Mouse (Mus musculus) limb, embryonic 12.5 days (tissue): ENCODE measurements around the gene Psme3. TPM values are rescaled to one million over a fixed set of nuclear protein-coding genes. Genes with fewer than 3 reads are reported as not detected.

Experiments
- ATAC-seq: fragments of 200-750 bp; cut with Nextera tagmentation; 2 replicates; pipeline ENCODE4 v1.8.0; 2017; ENCODE audit warnings: low read depth, moderate TSS enrichment; ENCODE audit not compliant: insufficient number of reproducible peaks, insufficient read depth, low FRiP score, low TSS enrichment
- H3K27ac ChIP-seq: fragments of 300-500 bp; sonication (generic); 2 replicates; pipeline ENCODE4 v1.5.1; 2016; ENCODE audit warnings: mild to moderate bottlenecking, moderate library complexity
- H3K27me3 ChIP-seq: fragments of 300-500 bp; sonication (generic); 2 replicates; pipeline ENCODE4 v1.6.1; 2016; ENCODE audit warnings: mild to moderate bottlenecking, moderate library complexity
- H3K36me3 ChIP-seq: fragments of 300-500 bp; sonication (generic); 2 replicates; pipeline ENCODE4 v1.6.1; 2016; ENCODE audit warnings: mild to moderate bottlenecking, moderate library complexity
- H3K4me1 ChIP-seq: fragments of 300-500 bp; sonication (generic); replicated peaks from 2 replicates; pipeline ENCODE4 v1.6.1; 2016
- H3K4me2 ChIP-seq: fragments of 300-500 bp; sonication (generic); 2 replicates; pipeline ENCODE4 v1.6.1; 2016; ENCODE audit warnings: mild to moderate bottlenecking, moderate library complexity
- H3K4me3 ChIP-seq: fragments of 300-500 bp; sonication (generic); replicated peaks from 2 replicates; pipeline ENCODE4 v1.5.1; 2016; ENCODE audit warnings: mild to moderate bottlenecking
- H3K9ac ChIP-seq: fragments of 300-500 bp; sonication (generic); replicated peaks from 2 replicates; pipeline ENCODE4 v1.6.1; 2016; ENCODE audit warnings: mild to moderate bottlenecking, moderate library complexity
- H3K9me3 ChIP-seq: fragments of 300-500 bp; sonication (generic); 2 replicates; pipeline ENCODE4 v1.6.1; 2016; ENCODE audit warnings: mild to moderate bottlenecking, moderate library complexity
- WGBS: fragments of 180-500 bp; shearing (Covaris S2); methylation state at CpG from one replicate; pipeline ENCODE4 v1.1.7; 2016; 5-methylcytosine and 5-hydroxymethylcytosine counted together
- microRNA-seq: library from miRNA; unstranded; fragments of <30 nt; microRNA quantifications from one replicate; pipeline ENCODE4, GENCODE M21; 2017
- polyA plus RNA-seq: library from polyadenylated mRNA; unstranded; fragments of >200 nt; fragmentation: Nextera tagmentation; extraction: Ambion mirVana; gene quantifications from 2 replicates; pipeline ENCODE4 v1.2.1, GENCODE M21; 2016

Gene Psme3
- polyA plus RNA-seq, 1 experiment from 2014 or later: 154 TPM

- Histone ChIP-seq H3K4me1 (peaks cover 5% of the 10 kb centered on the region; the same call in 1 of the 2 replicates), H3K9me3 (0 out of 2 replicates have a peak, but pooled peaks cover 3% of the 10 kb centered on the region), H3K4me2 (no peak overlapping the region), H3K4me3 (no peak overlapping the region), H3K9ac (no peak overlapping the region), H3K27me3 (no peaks in the 10 kb centered on the region), H3K27ac (no peak overlapping the region), H3K36me3 (no peaks in the 10 kb centered on the region)
- ATAC-seq: no peak
- WGBS: 73% methylated on average over 5 of the region's 5 CpGs
Observed at GRCm38 (mm10) chr11:101354438-101355010, 38.5 kb downstream of the Psme3 start.

DNA sequence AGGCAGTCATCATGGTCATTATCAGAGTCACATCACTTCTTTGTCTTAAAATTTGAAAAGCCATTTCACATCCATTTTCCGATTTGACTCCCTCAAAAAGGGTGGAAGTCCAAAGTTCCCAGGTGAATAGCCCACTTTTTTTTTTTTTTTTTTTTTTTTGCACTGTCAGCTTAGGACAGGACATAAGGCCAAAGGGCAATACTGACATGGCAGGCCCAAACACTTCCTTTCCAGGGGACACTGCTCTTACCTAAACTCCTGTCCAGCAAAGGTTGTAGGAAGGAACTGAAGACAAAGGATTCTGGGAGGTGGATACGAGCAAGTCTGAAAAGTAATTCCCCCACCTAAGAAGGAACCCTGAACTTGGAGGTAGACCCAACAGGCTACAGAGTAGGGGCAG lies 39.9 kb downstream of the Psme3 start:
- peaks cover 5% of the 10 kb centered on the region; the same call in 1 of the 2 replicates for H3K4me1 ChIP-seq
- H3K27me3 ChIP-seq: no peaks in the 10 kb centered on the region
- no peaks in the 10 kb centered on the region for H3K9me3 ChIP-seq
- no peak overlapping the region for H3K4me2 ChIP-seq
- WGBS: 89% methylated on average over 2 of the region's 2 CpGs
- no peak overlapping the region for H3K9ac ChIP-seq
- ATAC-seq: no peak
- H3K27ac ChIP-seq: no peak overlapping the region
- H3K36me3 ChIP-seq: no peaks in the 10 kb centered on the region
- no peak overlapping the region for H3K4me3 ChIP-seq

DNA sequence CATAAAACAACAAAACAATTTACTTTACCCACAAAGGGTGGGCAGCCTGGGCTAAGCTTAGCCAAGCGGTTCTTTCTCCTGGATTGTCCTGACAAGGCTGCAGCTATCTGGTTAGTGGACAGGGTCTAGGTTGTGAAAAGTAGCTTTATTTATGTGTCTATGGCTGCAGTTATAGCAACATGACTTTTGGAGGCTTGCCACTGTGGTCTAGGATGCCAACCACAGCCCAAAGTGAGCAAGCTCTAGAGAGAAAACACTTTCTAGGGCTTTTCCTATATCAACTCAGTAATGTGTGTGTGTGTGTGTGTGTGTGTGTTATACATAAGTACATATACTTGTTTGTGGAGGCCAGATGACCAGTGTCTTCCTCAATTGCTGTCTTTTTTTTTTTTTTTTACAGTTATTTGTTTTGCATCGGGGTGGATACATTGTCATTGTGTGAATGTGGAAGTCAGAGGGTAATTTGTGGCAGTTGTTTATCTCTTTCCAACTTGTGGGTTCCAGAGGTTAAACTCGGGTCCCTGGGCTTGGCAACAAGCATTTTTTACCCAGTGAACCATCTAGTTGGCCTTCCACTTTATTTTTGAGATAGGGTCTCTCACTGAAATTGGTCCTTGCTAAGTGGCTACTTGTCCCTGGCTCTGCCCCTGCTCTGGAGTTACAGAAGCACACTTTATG lies 41.6 kb downstream of the Psme3 start:
- H3K27me3 ChIP-seq: no peaks in the 10 kb centered on the region
- H3K4me1 ChIP-seq: no peaks in the 10 kb centered on the region
- WGBS: 79% methylated on average over 3 of the region's 3 CpGs
- no peak for ATAC-seq
- no peaks in the 10 kb centered on the region for H3K36me3 ChIP-seq
- H3K4me2 ChIP-seq: no peak overlapping the region
- no peak overlapping the region for H3K9ac ChIP-seq
- no peak overlapping the region for H3K4me3 ChIP-seq
- H3K27ac ChIP-seq: no peak overlapping the region
- no peaks in the 10 kb centered on the region for H3K9me3 ChIP-seq

- H3K27ac ChIP-seq: no peak overlapping the region
- ATAC-seq: no peak
- no peaks in the 10 kb centered on the region for H3K36me3 ChIP-seq
- no peak overlapping the region for H3K4me2 ChIP-seq
- WGBS: 68% methylated on average over 9 of the region's 9 CpGs
- no peak overlapping the region for H3K4me3 ChIP-seq
- H3K4me1 ChIP-seq: no peaks in the 10 kb centered on the region
- H3K9me3 ChIP-seq: no peaks in the 10 kb centered on the region
- H3K9ac ChIP-seq: no peak overlapping the region
- H3K27me3 ChIP-seq: no peaks in the 10 kb centered on the region
Observed at GRCm38 (mm10) chr11:101359776-101360175, 43.8 kb downstream of the Psme3 start.

DNA sequence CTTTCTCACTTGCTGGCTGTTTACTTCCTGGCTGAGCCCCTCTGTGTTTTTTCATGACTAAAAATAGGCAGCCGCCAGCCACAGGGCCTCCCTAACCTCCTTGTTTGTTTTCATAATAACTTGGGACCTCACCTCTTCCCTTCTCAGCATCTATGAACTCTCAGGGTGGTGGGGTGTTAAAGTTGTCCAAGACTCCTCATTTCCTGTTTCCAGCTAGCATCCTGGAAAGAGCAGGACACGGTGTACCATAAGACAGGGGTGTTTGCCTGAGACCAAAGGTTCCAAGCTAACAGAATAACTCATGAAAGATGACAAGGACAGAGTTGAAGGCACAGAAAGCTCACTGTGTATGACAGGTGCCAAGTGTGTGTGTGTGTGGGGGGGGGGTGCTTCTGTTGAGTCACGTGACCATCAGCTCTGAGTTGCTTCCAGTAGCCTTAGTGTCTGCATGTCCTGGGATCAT lies 44.7 kb downstream of the Psme3 start:
- Histone ChIP-seq H3K27ac (no peak overlapping the region), H3K36me3 (no peaks in the 10 kb centered on the region), H3K4me1 (no peaks in the 10 kb centered on the region), H3K9me3 (no peaks in the 10 kb centered on the region), H3K27me3 (no peaks in the 10 kb centered on the region), H3K4me3 (no peak overlapping the region), H3K9ac (no peak overlapping the region), H3K4me2 (no peak overlapping the region)
- ATAC-seq: no peak
- WGBS: 61% methylated on average over 3 of the region's 3 CpGs

- H3K9ac ChIP-seq: no peak overlapping the region
- no peak overlapping the region for H3K4me2 ChIP-seq
- H3K36me3 ChIP-seq: no peaks in the 10 kb centered on the region
- ATAC-seq: no peak
- no peaks in the 10 kb centered on the region for H3K9me3 ChIP-seq
- H3K4me3 ChIP-seq: no peak overlapping the region
- WGBS: 64% methylated on average over 5 of the region's 5 CpGs
- no peaks in the 10 kb centered on the region for H3K4me1 ChIP-seq
- no peaks in the 10 kb centered on the region for H3K27me3 ChIP-seq
- H3K27ac ChIP-seq: no peak overlapping the region
Observed at GRCm38 (mm10) chr11:101364531-101364931, 48.5 kb downstream of the Psme3 start.

GRCm38 (mm10) chr11:101367326-101367935 lies 51.4 kb downstream of the Psme3 start, which contains the start of gene G6pc:
Gene G6pc (plus strand): TSS chr11:101367561.
- no peaks in the 10 kb centered on the region for H3K4me1 ChIP-seq
- 85% methylated on average over 8 of the region's 8 CpGs for WGBS
- no peaks in the 10 kb centered on the region for H3K9me3 ChIP-seq
- no peak within 1 kb of the TSS for H3K4me2 ChIP-seq
- H3K27me3 ChIP-seq: no peaks in the 10 kb centered on the region
- no peaks in the 10 kb centered on the region for H3K36me3 ChIP-seq
- no peak for ATAC-seq
- H3K27ac ChIP-seq: no peak within 1 kb of the TSS
- H3K4me3 ChIP-seq: no peak within 1 kb of the TSS
- H3K9ac ChIP-seq: no peak within 1 kb of the TSS

DNA sequence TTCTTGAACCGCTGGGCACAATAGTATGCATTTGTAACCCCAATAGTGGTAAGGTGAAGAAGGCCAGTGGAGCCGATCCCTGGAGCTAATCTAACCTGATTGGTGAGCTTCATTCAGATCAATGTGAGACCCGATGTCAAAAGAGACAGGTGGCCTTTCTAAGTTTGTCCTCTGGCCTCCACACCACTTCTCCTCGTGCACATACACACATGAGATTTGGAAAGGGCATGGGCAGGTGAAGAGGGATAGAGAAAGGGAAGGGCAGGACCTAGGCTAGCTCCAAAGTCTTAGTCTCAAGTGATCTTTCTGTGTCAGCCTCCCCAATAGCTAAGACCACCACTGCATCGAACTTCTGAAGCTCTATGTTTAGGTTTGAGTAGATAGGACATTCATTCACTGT lies 54.1 kb downstream of the Psme3 start:
- Histone ChIP-seq H3K4me2 (no peak overlapping the region), H3K4me1 (no peaks in the 10 kb centered on the region), H3K4me3 (no peak overlapping the region), H3K9me3 (no peaks in the 10 kb centered on the region), H3K27ac (no peak overlapping the region), H3K36me3 (no peaks in the 10 kb centered on the region), H3K27me3 (no peaks in the 10 kb centered on the region), H3K9ac (no peak overlapping the region)
- no peak for ATAC-seq
- WGBS: 75% methylated on average over 5 of the region's 5 CpGs

Small RNA genes within 50 kb of the gene (microRNA-seq; reads per million reads assigned to microRNA genes)
- gene Gm25593: not detected

Other genes starting within 250 kb of the Psme3 start
- 8.0 and 8.1 TPM in 2 replicates for gene Naglu, start 246.2 kb upstream of the Psme3 start, polyA plus RNA-seq
- gene Hsd17b1, start 237.8 kb upstream of the Psme3 start, polyA plus RNA-seq: not detected in 2 replicates
- gene Coasy, start 233.6 kb upstream of the Psme3 start, polyA plus RNA-seq: 43.6 and 46.5 TPM in 2 replicates
- 40.4 and 43.1 TPM in 2 replicates for gene Mlx, start 228.9 kb upstream of the Psme3 start, polyA plus RNA-seq
- gene Psmc3ip, start 220.8 kb upstream of the Psme3 start, polyA plus RNA-seq: 54.3 and 55.7 TPM in 2 replicates
- 18.8 and 19.1 TPM in 2 replicates for gene Retreg3, start 196.3 kb upstream of the Psme3 start, polyA plus RNA-seq
- 87.6 and 90.7 TPM in 2 replicates for gene Tubg1, start 196.3 kb upstream of the Psme3 start, polyA plus RNA-seq
- 6.3 and 6.4 TPM in 2 replicates for gene Tubg2, start 160.3 kb upstream of the Psme3 start, polyA plus RNA-seq
- 0.24 and 0.27 TPM in 2 replicates for gene Cntnap1, start 145.7 kb upstream of the Psme3 start, polyA plus RNA-seq
- gene Plekhh3, start 144.9 kb upstream of the Psme3 start, polyA plus RNA-seq: 5.3 and 7.0 TPM in 2 replicates
- gene Ccr10, start 140.8 kb upstream of the Psme3 start, polyA plus RNA-seq: 0.24 TPM in 1 of 2 replicates, not detected in the other
- 14.2 and 16.4 TPM in 2 replicates for gene Ezh1, start 89.8 kb upstream of the Psme3 start, polyA plus RNA-seq
- gene Ramp2, start 70.2 kb upstream of the Psme3 start, polyA plus RNA-seq: 53.0 and 61.5 TPM in 2 replicates
- gene Vps25, start 62.5 kb upstream of the Psme3 start, polyA plus RNA-seq: 94.1 and 104 TPM in 2 replicates
- 9.4 and 12.4 TPM in 2 replicates for gene Wnk4, start 55.6 kb upstream of the Psme3 start, polyA plus RNA-seq
- gene Cntd1, start 37.2 kb upstream of the Psme3 start, polyA plus RNA-seq: 1.0 and 1.6 TPM in 2 replicates
- 193 and 204 TPM in 2 replicates for gene Coa3, start 37.1 kb upstream of the Psme3 start, polyA plus RNA-seq
- gene Becn1, start 13.9 kb upstream of the Psme3 start, polyA plus RNA-seq: 126 and 129 TPM in 2 replicates
- gene Aoc2, start 8.8 kb downstream of the Psme3 start, polyA plus RNA-seq: 2.0 and 2.3 TPM in 2 replicates
- gene Aoc3, start 14.4 kb downstream of the Psme3 start, polyA plus RNA-seq: 0.05 TPM in 1 of 2 replicates, not detected in the other
- not detected in 2 replicates for gene G6pc, start 51.3 kb downstream of the Psme3 start, polyA plus RNA-seq
- gene Aarsd1, start 101.4 kb downstream of the Psme3 start, polyA plus RNA-seq: 86.6 and 94.2 TPM in 2 replicates
- 8.2 and 9.8 TPM in 2 replicates for gene Gm27029, start 108.6 kb downstream of the Psme3 start, polyA plus RNA-seq
- 22.0 and 24.0 TPM in 2 replicates for gene Rundc1, start 108.9 kb downstream of the Psme3 start, polyA plus RNA-seq
- 7.8 and 9.4 TPM in 2 replicates for gene Ptges3l, start 109.1 kb downstream of the Psme3 start, polyA plus RNA-seq
- 382 and 394 TPM in 2 replicates for gene Rpl27, start 126.1 kb downstream of the Psme3 start, polyA plus RNA-seq
- gene Ifi35, start 132.2 kb downstream of the Psme3 start, polyA plus RNA-seq: 6.3 and 6.6 TPM in 2 replicates
- gene Rnd2, start 148.8 kb downstream of the Psme3 start, polyA plus RNA-seq: 9.7 and 10.2 TPM in 2 replicates
- 23.2 and 26.7 TPM in 2 replicates for gene Vat1, start 150.0 kb downstream of the Psme3 start, polyA plus RNA-seq
- 19.0 and 21.0 TPM in 2 replicates for gene Brca1, start 235.7 kb downstream of the Psme3 start, polyA plus RNA-seq
- gene Nbr1, start 235.9 kb downstream of the Psme3 start, polyA plus RNA-seq: 81.6 and 83.8 TPM in 2 replicates